Mouse (Mus musculus) bone marrow, adult 2 months (tissue): ENCODE measurements at regions not wholly inside any gene's neighbourhood (a gene's known extent, or its start where the extent isn't known, plus 50 kb on each side); places are given as distances from the start of the nearest gene placed in this dataset.

ENCODE experiments used
- CTCF ChIP-seq: fragments of 200-500 bp; IDR thresholded peaks from 2 replicates; pipeline ENCODE4 v1.5.1; 2011; ENCODE audit warnings: low read length, control low read depth; ENCODE audit not compliant: control insufficient read depth, insufficient read depth
- POLR2A ChIP-seq: fragments of 200-500 bp; IDR thresholded peaks from 2 replicates; pipeline ENCODE4 v1.6.1; 2011; ENCODE audit warnings: low read depth, mild to moderate bottlenecking, control low read depth, low read length, borderline replicate concordance; ENCODE audit not compliant: control insufficient read depth

GRCm38 (mm10) chr1:57213428-57213874, 164.0 kb upstream of the 1700066M21Rik start:
- TF ChIP-seq CTCF (no peak), POLR2A (no peak)
